Mouse (Mus musculus) olfactory bulb, adult 2 months (tissue): ENCODE measurements around the gene Creg2.

ENCODE experiments used
- CTCF ChIP-seq: fragments of 200-500 bp; IDR thresholded peaks from 2 replicates; pipeline ENCODE4 v1.5.1; 2012; ENCODE audit warnings: low read depth, mild to moderate bottlenecking, low read length, moderate library complexity; ENCODE audit not compliant: insufficient read depth
- POLR2A ChIP-seq: fragments of 200-500 bp; IDR thresholded peaks from 2 replicates; pipeline ENCODE4 v1.6.1; 2012; ENCODE audit warnings: mild to moderate bottlenecking, low read depth, low read length, moderate library complexity; ENCODE audit not compliant: insufficient read depth

DNA sequence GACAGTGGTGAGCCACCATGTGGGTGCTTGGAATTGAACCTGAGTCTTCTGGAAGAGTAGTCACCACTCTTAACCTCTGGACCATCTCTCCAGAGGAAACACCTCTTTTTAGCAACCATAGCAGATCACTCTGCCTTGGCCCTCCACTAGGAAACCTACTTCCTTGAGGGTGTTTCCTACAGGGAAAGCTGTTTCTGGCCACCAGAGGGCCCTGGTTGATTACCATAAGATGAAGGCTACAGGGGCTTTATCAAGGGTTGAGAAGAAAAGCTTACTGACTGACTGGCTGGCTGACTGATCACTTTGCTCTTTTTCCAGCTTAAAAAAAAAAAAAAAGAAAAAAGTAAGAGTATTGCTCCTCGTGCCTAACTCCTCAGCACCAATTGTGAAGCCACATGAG is 34.6 kb upstream of the Creg2 start:
- TF ChIP-seq POLR2A, result no peak
- TF ChIP-seq CTCF, result no peak
